Mouse (Mus musculus) liver, adult 2 months (tissue): ENCODE results near the gene Mybphl.

ENCODE experiments used
- CTCF ChIP-seq: fragments of 200-500 bp; IDR thresholded peaks from 2 replicates; pipeline ENCODE4 v1.5.1; 2011; ENCODE audit warnings: low read depth, low read length, control low read depth
- POLR2A ChIP-seq: fragments of 200-500 bp; IDR thresholded peaks from 2 replicates; pipeline ENCODE4 v1.6.1; 2011; ENCODE audit warnings: low read length, control low read depth; ENCODE audit not compliant: insufficient read depth; ENCODE audit errors: extremely low read depth

GRCm38 (mm10) chr3:108411026-108411753 is 46.5 kb downstream of the Mybphl start:
- TF ChIP-seq CTCF (no peak), POLR2A (no peak)
